Mouse (Mus musculus) brain, embryonic 14.5 days (tissue): ENCODE results near the gene 4930435E12Rik.

Source experiments
- CTCF ChIP-seq: fragments of 200-500 bp; IDR thresholded peaks from 2 replicates; pipeline ENCODE4 v1.5.1; 2012; ENCODE audit warnings: inconsistent platforms, mild to moderate bottlenecking, moderate library complexity, borderline replicate concordance; ENCODE audit not compliant: insufficient read depth, insufficient read length; ENCODE audit errors: extremely low read depth
- POLR2A ChIP-seq: fragments of 200-500 bp; IDR thresholded peaks from 2 replicates; pipeline ENCODE4 v1.6.1; 2012; ENCODE audit warnings: mild to moderate bottlenecking, inconsistent platforms, borderline replicate concordance; ENCODE audit not compliant: poor library complexity, insufficient read depth, insufficient read length, severe bottlenecking; ENCODE audit errors: extremely low read depth

DNA sequence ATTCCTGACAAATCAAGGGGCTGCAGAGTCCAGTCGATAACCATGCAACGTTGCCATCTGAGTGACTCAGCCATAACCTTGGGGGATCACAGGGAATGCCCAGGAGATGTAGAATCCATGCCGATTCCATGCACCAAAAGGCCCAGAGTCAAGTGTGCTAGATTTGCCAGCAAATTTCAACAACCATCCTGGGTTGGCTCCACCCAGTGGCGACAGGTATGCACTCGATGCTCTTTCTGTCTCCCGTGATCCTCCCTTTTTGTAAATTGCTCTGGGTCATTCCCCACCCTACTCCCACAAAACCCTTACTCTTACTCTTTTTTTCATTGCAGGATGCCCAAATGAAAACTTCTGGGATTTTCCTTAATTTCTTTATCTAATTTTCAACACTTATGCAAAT lies 52.2 kb downstream of the 4930435E12Rik start:
- TF ChIP-seq CTCF (no peak), POLR2A (no peak)
